Mouse (Mus musculus) megakaryocyte, adult 5-6 weeks (primary cell): Measurements from ENCODE around the gene Wfdc3. TPM values are rescaled to one million over a fixed set of nuclear protein-coding genes. Genes with fewer than 3 reads are reported as not detected.
"Not testable (repeated sequence)": the region's sequence is repeated elsewhere in the genome, so short reads cannot be mapped to it uniquely, and the experiment has no call there.

ENCODE experiments used
- ATAC-seq: 2 replicates; pipeline ENCODE4 v1.8.0; 2016; ENCODE audit warnings: mild to moderate bottlenecking, inconsistent platforms; ENCODE audit not compliant: poor library complexity, severe bottlenecking
- total RNA-seq, 2 experiments: library from RNA; stranded (forward) in 1 of 2; stranded (reverse) in 1 of 2; fragments of 153-499, 151-499 nt in 1 of 2; fragments of 221-1000, 200-1000 nt in 1 of 2; gene quantifications; 2 replicates each; pipeline versions ENCODE4 v1.2.3 to v1.2.4; 2015 to 2017

Gene Wfdc3
- total RNA-seq, 2 experiments from 2014 or later: not detected

GRCm38 (mm10) chr2:164746693-164747092 is 962 bp upstream of the Wfdc3 start:
- no peak for ATAC-seq

GRCm38 (mm10) chr2:164744987-164745386 is 744 bp downstream of the Wfdc3 start:
- ATAC-seq: peak; percentile 42

- ATAC-seq: no peak
Measured at GRCm38 (mm10) chr2:164739876-164740275, 5.9 kb downstream of the Wfdc3 start.

GRCm38 (mm10) chr2:164737377-164738090 is 8.2 kb downstream of the Wfdc3 start:
- no peak for ATAC-seq

GRCm38 (mm10) chr2:164735446-164735845 is 10.3 kb downstream of the Wfdc3 start:
- ATAC-seq: no peak

- no peak for ATAC-seq
Measured at GRCm38 (mm10) chr2:164734839-164735238, 10.9 kb downstream of the Wfdc3 start.

GRCm38 (mm10) chr2:164733259-164733658 is 12.5 kb downstream of the Wfdc3 start:
- ATAC-seq: no peak

GRCm38 (mm10) chr2:164731719-164732118 is 14.0 kb downstream of the Wfdc3 start:
- no peak for ATAC-seq

- peak; percentile 91 for ATAC-seq
Measured at GRCm38 (mm10) chr2:164725895-164726619, 19.7 kb downstream of the Wfdc3 start.

GRCm38 (mm10) chr2:164723276-164723675 is 22.5 kb downstream of the Wfdc3 start:
- ATAC-seq: no peak

GRCm38 (mm10) chr2:164716194-164716786 is 29.4 kb downstream of the Wfdc3 start:
- not testable (repeated sequence) for ATAC-seq

GRCm38 (mm10) chr2:164715005-164715404 is 30.7 kb downstream of the Wfdc3 start, which contains the start of gene Spint5:
Gene Spint5, plus strand, starts transcription at chr2:164715305.
- ATAC-seq: no peak

GRCm38 (mm10) chr2:164705991-164706390 is 39.7 kb downstream of the Wfdc3 start:
- no peak for ATAC-seq

GRCm38 (mm10) chr2:164705328-164705727 is 40.4 kb downstream of the Wfdc3 start:
- ATAC-seq: no peak

- ATAC-seq: no peak
Measured at GRCm38 (mm10) chr2:164704235-164704634, 41.5 kb downstream of the Wfdc3 start.

- no peak for ATAC-seq
Measured at GRCm38 (mm10) chr2:164701761-164702160, 44.0 kb downstream of the Wfdc3 start.

GRCm38 (mm10) chr2:164700959-164701358 is 44.8 kb downstream of the Wfdc3 start:
- ATAC-seq: no peak

GRCm38 (mm10) chr2:164698201-164698600 is 47.5 kb downstream of the Wfdc3 start, which contains the start of gene Spint4:
Gene Spint4, plus strand, starts transcription at chr2:164698501.
- no peak for ATAC-seq

GRCm38 (mm10) chr2:164684807-164685206 is 60.9 kb downstream of the Wfdc3 start, which contains the start of gene Wfdc13:
Gene Wfdc13, plus strand, starts transcription at chr2:164685107.
- no peak for ATAC-seq
